Mouse (Mus musculus) erythroblast, embryonic 14.5 days (primary cell): ENCODE results near the gene Gm49384. TPM values are rescaled to one million over a fixed set of nuclear protein-coding genes. Genes with fewer than 3 reads are reported as not detected.
A peak's percentile ranks its signal among the peaks of the same experiment; 100 is the strongest.

ENCODE experiments used
- H3K27me3 ChIP-seq: 2 replicates; pipeline ENCODE4 v1.6.1; 2012; ENCODE audit warnings: inconsistent platforms; ENCODE audit not compliant: control insufficient read depth
- H3K36me3 ChIP-seq: 2 replicates; pipeline ENCODE4 v1.6.1; 2012; ENCODE audit warnings: mild to moderate bottlenecking, inconsistent platforms; ENCODE audit not compliant: control insufficient read depth
- H3K4me1 ChIP-seq: 2 replicates; pipeline ENCODE4 v1.6.1; 2012; ENCODE audit warnings: inconsistent platforms; ENCODE audit not compliant: control insufficient read depth
- H3K4me3 ChIP-seq: replicated peaks from 2 replicates; pipeline ENCODE3; 2012; ENCODE audit warnings: moderate library complexity, mild to moderate bottlenecking, inconsistent platforms
- H3K9me3 ChIP-seq: 2 replicates; pipeline ENCODE4 v1.6.1; 2012; ENCODE audit warnings: low read length, inconsistent platforms, mixed read lengths; ENCODE audit not compliant: control insufficient read depth
- GATA1 ChIP-seq: IDR thresholded peaks from 2 replicates; pipeline ENCODE4 v1.6.1; 2012; ENCODE audit warnings: low read length, inconsistent platforms, mixed read lengths
- TAL1 ChIP-seq: IDR thresholded peaks from 3 replicates; pipeline ENCODE4 v1.6.1; 2012; ENCODE audit warnings: low read length, inconsistent platforms, mixed read lengths
- polyA plus RNA-seq: library from polyadenylated mRNA; stranded (reverse); fragments of >175 nt; gene quantifications from 2 replicates; pipeline ENCODE4 v1.2.3, GENCODE M21; 2012

The Gm49384 gene
- polyA plus RNA-seq, 1 experiment, result not detected

DNA sequence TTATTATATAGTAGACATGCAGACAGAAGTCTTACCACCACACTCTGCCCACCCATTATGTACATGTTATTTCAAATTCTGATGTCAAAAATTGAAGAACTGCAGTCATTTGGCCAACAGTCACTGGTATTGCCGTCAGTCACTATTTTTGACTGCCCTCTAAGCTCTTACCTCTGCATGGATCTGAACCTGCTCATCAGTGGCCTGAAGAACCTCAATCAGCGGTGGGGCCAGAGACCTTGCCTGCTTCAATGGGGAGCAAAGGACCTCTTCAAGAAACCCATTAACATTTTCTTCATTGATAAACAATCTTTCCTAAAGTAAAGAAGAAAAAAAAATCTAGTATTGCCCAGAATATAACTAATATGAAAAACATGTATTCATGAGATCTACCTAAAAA, 11.4 kb downstream of the Gm49384 start:
- no peak for TF ChIP-seq GATA1
- no peak for TF ChIP-seq TAL1
- Histone ChIP-seq H3K36me3 (peaks cover 58% of the 10 kb centered on the region), H3K9me3 (no peaks in the 10 kb centered on the region), H3K4me1 (peaks cover 25% of the 10 kb centered on the region), H3K27me3 (no peaks in the 10 kb centered on the region), H3K4me3 (no peak overlapping the region)

DNA sequence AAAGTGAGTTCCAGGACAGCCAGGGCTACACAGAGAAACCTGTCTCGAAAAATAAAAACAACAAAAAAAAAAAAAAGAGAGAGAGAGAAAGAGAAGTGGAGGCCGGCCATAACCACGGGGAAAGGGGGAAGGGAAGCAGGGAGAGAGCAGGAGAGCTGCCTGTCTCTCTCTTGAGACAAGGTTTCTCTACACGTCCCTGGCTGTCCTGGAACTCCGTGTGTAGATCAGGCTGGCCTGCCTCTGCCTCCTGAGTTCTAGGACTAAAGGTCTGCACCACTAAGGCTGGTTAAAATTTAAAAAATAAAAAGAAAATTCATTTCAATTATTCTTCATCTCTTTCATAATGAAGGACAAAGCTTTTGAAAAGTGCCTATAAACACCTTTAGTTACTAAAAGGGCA, 12.7 kb downstream of the Gm49384 start:
- Histone ChIP-seq H3K4me1 (peaks cover 32% of the 10 kb centered on the region), H3K36me3 (peaks cover 68% of the 10 kb centered on the region)

DNA sequence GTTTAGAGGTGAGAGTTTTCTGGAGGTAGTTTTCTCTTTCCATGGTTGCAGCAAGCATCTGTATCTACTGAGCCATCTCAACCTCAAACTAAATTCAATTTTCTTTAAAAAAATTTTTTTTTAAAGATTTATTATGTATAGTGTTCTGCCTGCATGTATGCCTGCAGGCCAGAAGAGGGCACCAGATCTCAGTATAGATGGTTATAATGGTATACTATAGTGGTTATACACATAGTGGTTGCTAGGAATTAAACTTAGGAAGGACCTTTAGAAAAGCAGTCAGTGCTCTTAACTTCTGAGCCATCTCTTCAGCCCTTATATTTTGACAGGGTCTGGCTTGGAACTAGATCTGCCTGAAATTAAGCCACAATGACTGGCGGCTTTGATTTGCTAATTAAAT, 13.5 kb downstream of the Gm49384 start:
- peaks cover 31% of the 10 kb centered on the region for H3K4me1 ChIP-seq
- no peaks in the 10 kb centered on the region for H3K27me3 ChIP-seq
- TF ChIP-seq TAL1, result no peak
- TF ChIP-seq GATA1, result no peak
- H3K4me3 ChIP-seq, result no peak overlapping the region
- H3K9me3 ChIP-seq, result no peaks in the 10 kb centered on the region
- H3K36me3 ChIP-seq, result peaks cover 68% of the 10 kb centered on the region

More for the DNA sequence above, 12.7 kb downstream of the Gm49384 start:
- Histone ChIP-seq H3K27me3 (no peaks in the 10 kb centered on the region), H3K4me3 (no peak overlapping the region), H3K9me3 (no peaks in the 10 kb centered on the region)
- no peak for TF ChIP-seq TAL1
- no peak for TF ChIP-seq GATA1

GRCm38 (mm10) chr12:69190074-69190473, 14.0 kb downstream of the Gm49384 start:
- TF ChIP-seq GATA1, result no peak
- no peak for TF ChIP-seq TAL1
- Histone ChIP-seq H3K27me3 (no peaks in the 10 kb centered on the region), H3K4me1 (peaks cover 33% of the 10 kb centered on the region), H3K36me3 (peaks cover 71% of the 10 kb centered on the region), H3K4me3 (no peak overlapping the region), H3K9me3 (no peaks in the 10 kb centered on the region)

GRCm38 (mm10) chr12:69186811-69187471, 17.1 kb downstream of the Gm49384 start:
- H3K4me1 ChIP-seq, result peaks cover 40% of the 10 kb centered on the region
- H3K9me3 ChIP-seq, result no peaks in the 10 kb centered on the region
- peaks cover 58% of the 10 kb centered on the region for H3K36me3 ChIP-seq
- H3K4me3 ChIP-seq, result no peak overlapping the region
- TF ChIP-seq TAL1 (no peak), GATA1 (no peak)
- no peaks in the 10 kb centered on the region for H3K27me3 ChIP-seq

- H3K4me1 ChIP-seq, result peaks cover 42% of the 10 kb centered on the region
- no peaks in the 10 kb centered on the region for H3K9me3 ChIP-seq
- TF ChIP-seq GATA1, result no peak
- TF ChIP-seq TAL1, result no peak
- H3K27me3 ChIP-seq, result no peaks in the 10 kb centered on the region
- H3K36me3 ChIP-seq, result peaks cover 57% of the 10 kb centered on the region
- H3K4me3 ChIP-seq, result peak overlapping the region; percentile 97
Observed at GRCm38 (mm10) chr12:69185371-69185770, 18.7 kb downstream of the Gm49384 start.

DNA sequence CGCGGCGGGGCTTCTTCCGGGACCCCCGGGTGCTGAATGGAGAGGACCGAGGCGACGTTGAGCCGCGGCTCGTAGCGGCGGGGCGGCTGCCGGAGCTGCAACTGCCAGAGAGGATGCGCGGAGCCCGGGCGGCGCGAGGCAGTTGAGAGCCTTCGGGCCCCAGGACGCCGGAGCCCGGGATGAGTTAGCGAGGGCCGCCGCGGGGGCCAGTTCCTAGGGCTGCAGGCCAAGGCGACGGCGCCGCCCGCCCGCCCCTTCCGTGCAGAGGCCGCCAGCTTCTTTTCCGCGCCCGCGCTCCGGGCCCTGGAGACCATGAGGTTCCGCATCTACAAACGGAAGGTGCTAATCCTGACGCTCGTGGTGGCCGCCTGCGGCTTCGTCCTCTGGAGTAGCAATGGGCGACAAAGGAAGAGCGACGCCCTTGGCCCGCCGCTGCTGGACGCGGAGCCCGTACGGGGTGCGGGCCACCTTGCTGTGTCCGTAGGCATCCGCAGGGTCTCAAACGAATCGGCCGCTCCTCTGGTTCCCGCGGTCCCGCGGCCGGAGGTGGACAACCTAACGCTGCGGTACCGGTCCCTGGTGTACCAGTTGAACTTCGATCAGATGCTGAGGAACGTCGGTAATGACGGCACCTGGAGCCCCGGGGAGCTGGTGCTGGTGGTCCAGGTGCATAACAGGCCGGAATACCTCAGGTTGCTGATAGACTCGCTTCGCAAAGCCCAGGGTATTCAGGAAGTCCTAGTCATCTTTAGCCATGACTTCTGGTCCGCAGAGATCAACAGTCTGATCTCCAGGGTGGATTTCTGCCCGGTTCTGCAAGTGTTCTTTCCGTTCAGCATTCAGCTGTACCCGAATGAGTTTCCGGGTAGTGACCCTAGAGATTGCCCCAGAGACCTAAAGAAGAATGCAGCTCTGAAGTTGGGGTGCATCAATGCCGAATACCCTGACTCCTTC, 19.4 kb downstream of the Gm49384 start:
- Histone ChIP-seq H3K27me3 (no peaks in the 10 kb centered on the region), H3K4me1 (peaks cover 42% of the 10 kb centered on the region), H3K9me3 (no peaks in the 10 kb centered on the region), H3K36me3 (peaks cover 56% of the 10 kb centered on the region), H3K4me3 (peak overlapping the region; percentile 97)
- TF ChIP-seq GATA1, result no peak; the same call in 1 of the 2 replicates
- no peak for TF ChIP-seq TAL1

DNA sequence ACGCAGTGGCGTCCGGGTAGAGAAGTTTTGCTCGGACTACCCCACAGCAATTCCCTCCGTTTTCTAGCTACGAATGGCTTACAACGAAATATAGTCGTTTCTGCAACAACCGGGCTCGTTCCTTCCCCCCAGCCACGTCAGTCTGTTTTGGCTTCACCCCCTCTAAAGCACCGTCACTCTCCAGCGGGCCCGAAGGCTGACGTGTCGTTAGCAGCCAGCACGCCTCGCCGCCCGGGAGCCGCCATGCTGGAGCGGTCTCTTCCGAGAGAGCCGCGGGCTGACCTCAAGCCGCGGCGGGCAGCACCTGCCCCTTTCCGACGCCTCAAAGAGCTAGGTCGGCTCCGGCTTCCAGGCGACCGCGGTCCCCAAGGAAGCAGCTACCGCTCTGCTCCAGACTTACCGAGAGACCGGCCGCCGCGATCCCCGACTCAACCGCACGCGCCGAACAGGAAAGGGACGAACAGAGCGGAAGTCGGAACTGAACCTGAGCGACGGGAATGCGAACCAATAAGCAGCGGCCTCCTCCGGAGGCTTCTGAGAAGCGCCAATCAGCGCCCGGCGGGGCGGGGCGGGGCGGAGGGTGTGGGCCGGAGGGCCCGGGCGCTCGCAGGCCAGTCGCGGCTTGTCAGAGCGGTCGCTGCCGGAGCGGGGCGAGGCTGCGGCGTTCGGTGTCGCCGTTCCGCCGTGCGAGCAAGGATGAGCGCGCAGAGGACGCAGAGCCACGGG, 20.3 kb downstream of the Gm49384 start, which contains the start of the genes Rpl36al and Mgat2:
Rpl36al (minus strand) TSS at position 501 of the 726 bp plus-strand sequence.
Mgat2 (plus strand) TSS at position 575 of the 726 bp plus-strand sequence.
- Histone ChIP-seq H3K4me1 (peaks cover 43% of the 10 kb centered on the region), H3K9me3 (no peaks in the 10 kb centered on the region), H3K36me3 (peaks cover 56% of the 10 kb centered on the region), H3K4me3 (peak within 1 kb of the TSS; percentile 97), H3K27me3 (no peaks in the 10 kb centered on the region)
- TF ChIP-seq TAL1 (no peak), GATA1 (no peak)
